Comparison of ENCODE assay signal across 33 mouse cellular contexts in genomic region chr4:63858646-63859224, GRCm38 (mm10). TPM values are rescaled to one million over a fixed set of nuclear protein-coding genes. Genes with fewer than 3 reads are reported as not detected.
DNase-seq lines count a peak whose midpoint lies in the region; ATAC-seq and TF ChIP-seq lines count a peak whose summit lies in the region.
"Had no signal": no experiment of that assay in that cellular context is flagged by ENCODE, and none has a peak within 500 bp of the region (broad histone marks: within the 10 kb centered on the region; RNA-seq: fewer than 3 reads in every experiment).

No protein-coding gene starts in this region.

- H3K79me2 ChIP-seq in CH12.LX (replicated peaks; ENCODE audit: control insufficient read depth, extremely low read depth, insufficient read depth, poor library complexity, severe bottlenecking) (peaks cover 68% of the 10 kb centered on the region), macrophage (ENCODE audit: inconsistent target) (peaks cover 30% of the 10 kb centered on the region; the same call in 1 of the 2 replicates)

- 83% methylated on average over 7 of the region's 7 CpGs for WGBS in forebrain, embryonic 14.5 days
- WGBS in forebrain, embryonic 11.5 days: 92% methylated on average over 7 of the region's 7 CpGs
- WGBS in neural tube, embryonic 14.5 days: 61% methylated on average over 7 of the region's 7 CpGs
- 96% methylated on average over 7 of the region's 7 CpGs for WGBS in macrophage (ENCODE audit: missing documents)

- no peak; the same call in none of the 2 replicates for TF ChIP-seq RAD21 in CH12.LX (IDR thresholded peaks at IDR 0.05; ENCODE audit: low read depth, low read length)

- ATAC-seq in forebrain, embryonic 14.5 days: no peak
- ATAC-seq in forebrain, embryonic 11.5 days (replicated peaks; ENCODE audit: low FRiP score): no peak
- ATAC-seq in neural tube, embryonic 14.5 days (ENCODE audit: low read depth): peak; percentile 46; the same call in 1 of the 2 replicates
- ATAC-seq in erythroblast, adult 5-6 weeks (replicated peaks; ENCODE audit: low FRiP score, poor library complexity, severe bottlenecking): no peak
- ATAC-seq: forebrain, embryonic 15.5 days; hindbrain, postnatal 0 days; inflammation-experienced regulatory T-cells, adult 6 months; intestine, embryonic 16.5 days had no signal

- TF ChIP-seq EP300 in CH12.LX (IDR thresholded peaks at IDR 0.05; ENCODE audit: low read length): no peak

- no peaks in the 10 kb centered on the region for H3K4me1 ChIP-seq in forebrain, embryonic 14.5 days (ENCODE audit: control insufficient read depth, insufficient read depth, low read length)
- H3K4me1 ChIP-seq in forebrain, embryonic 11.5 days (replicated peaks; ENCODE audit: control insufficient read depth, insufficient read depth, low read length): no peaks in the 10 kb centered on the region
- H3K4me1 ChIP-seq in neural tube, embryonic 14.5 days (ENCODE audit: control insufficient read depth, insufficient read depth, low read length): no peaks in the 10 kb centered on the region
- peaks cover 9 to 46% of the 10 kb centered on the region in 2 experiments for H3K4me1 ChIP-seq in CH12.LX (ENCODE audit: control insufficient read depth in 1 of 2, insufficient read depth in 2 of 2)
- H3K4me1 ChIP-seq: forebrain, embryonic 15.5 days; heart, embryonic 10.5 days had no signal

- H3K4me2 ChIP-seq in forebrain, embryonic 14.5 days (ENCODE audit: low read length): no peak overlapping the region
- H3K4me2 ChIP-seq in forebrain, embryonic 11.5 days (ENCODE audit: low read depth, low read length, severe bottlenecking): no peak overlapping the region
- H3K4me2 ChIP-seq in neural tube, embryonic 14.5 days (ENCODE audit: low read depth, low read length): no peak overlapping the region
- peak overlapping the region; percentile 55 for H3K4me2 ChIP-seq in CH12.LX (ENCODE audit: insufficient read depth, low read depth, poor library complexity, severe bottlenecking)
- H3K4me2 ChIP-seq: embryonic facial prominence, embryonic 13.5 days; forebrain, embryonic 15.5 days; heart, embryonic 13.5 days; hindbrain, embryonic 14.5 days had no signal

- no peak overlapping the region for H3K9ac ChIP-seq in forebrain, embryonic 14.5 days (ENCODE audit: low read length)
- no peak overlapping the region for H3K9ac ChIP-seq in forebrain, embryonic 11.5 days (ENCODE audit: low read length)
- no peak overlapping the region for H3K9ac ChIP-seq in neural tube, embryonic 14.5 days (replicated peaks; ENCODE audit: low read depth, low read length)
- H3K9ac ChIP-seq in CH12.LX (ENCODE audit: insufficient read depth, low read depth): peak overlapping the region; percentile 97
- H3K9ac ChIP-seq: embryonic facial prominence, embryonic 13.5 days; forebrain, embryonic 15.5 days; heart, embryonic 13.5 days; hindbrain, embryonic 14.5 days had no signal

- TF ChIP-seq POLR2A in CH12.LX (IDR thresholded peaks at IDR 0.05; ENCODE audit: low read depth, low read length): 0 out of 2 replicates have a peak, but pooled peaks have one; percentile 12

- peak; percentile 13 for DNase-seq in forebrain, embryonic 14.5 days (ENCODE audit: low spot score)
- no peak for DNase-seq in forebrain, embryonic 11.5 days (ENCODE audit: low spot score)
- no peak for DNase-seq in neural tube, embryonic 10.5 days (ENCODE audit: extremely low spot score, low spot score)
- DNase-seq in CH12.LX (ENCODE audit: extremely low read depth): no peak
- DNase-seq: adrenal gland, adult 2 months; adrenal gland, postnatal 14 days; B cell, adult 2 months; cerebellum, adult 11-12 months; cerebellum, adult 8-10 months; cerebellum, postnatal 10 days; cerebellum, postnatal 36 days; embryo, embryonic 11 days; gastrocnemius, adult 2 months; gastrocnemius, postnatal 14 days; heart, adult 2 months; heart, postnatal 14 days; heart, postnatal 4 days had no signal

- no peaks in the 10 kb centered on the region for H3K9me3 ChIP-seq in forebrain, embryonic 14.5 days (replicated peaks; ENCODE audit: control insufficient read depth, low read length)
- no peaks in the 10 kb centered on the region for H3K9me3 ChIP-seq in forebrain, embryonic 11.5 days (ENCODE audit: control insufficient read depth, low read length)
- H3K9me3 ChIP-seq in neural tube, embryonic 14.5 days (ENCODE audit: control insufficient read depth, low read length): no peaks in the 10 kb centered on the region
- no peaks in the 10 kb centered on the region for H3K9me3 ChIP-seq in CH12.LX (replicated peaks; ENCODE audit: low read length)
- H3K9me3 ChIP-seq: embryonic facial prominence, embryonic 10.5 days; embryonic facial prominence, embryonic 13.5 days; forebrain, embryonic 15.5 days; heart, embryonic 10.5 days; heart, embryonic 13.5 days had no signal

- in situ Hi-C loops in CH12.LX (cut with MboI; ENCODE audit: low pct_ligation_motif_present, low pct_unique_long_range_greater_than_20kb, low sequenced_read_pairs): no loop called here

- no peak for TF ChIP-seq CTCF in CH12.LX (conservative IDR thresholded peaks at IDR 0.05 in 1 of 2, IDR thresholded peaks at IDR 0.05 in 1 of 2; ENCODE audit: low read depth in 2 of 2, low read length in 2 of 2)

- H3K27me3 ChIP-seq in forebrain, embryonic 14.5 days (replicated peaks; ENCODE audit: control insufficient read depth, insufficient read depth, low read length): no peaks in the 10 kb centered on the region
- H3K27me3 ChIP-seq in forebrain, embryonic 11.5 days (ENCODE audit: control insufficient read depth, insufficient read depth, low read length): no peaks in the 10 kb centered on the region
- H3K27me3 ChIP-seq in neural tube, embryonic 14.5 days (ENCODE audit: control insufficient read depth, insufficient read depth, low read length): no peaks in the 10 kb centered on the region
- H3K27me3 ChIP-seq in CH12.LX (replicated peaks): no peaks in the 10 kb centered on the region
- H3K27me3 ChIP-seq: embryonic facial prominence, embryonic 13.5 days; forebrain, embryonic 15.5 days had no signal

- dilution Hi-C loops in CH12.LX (cut with MboI; ENCODE audit: extremely low pct_ligation_motif_present, extremely low pct_unique_long_range_greater_than_20kb, low sequenced_read_pairs): no loop called here

- H3K27ac ChIP-seq in forebrain, embryonic 14.5 days (ENCODE audit: low read depth, low read length): no peak overlapping the region
- no peak overlapping the region for H3K27ac ChIP-seq in forebrain, embryonic 11.5 days (ENCODE audit: low read depth, low read length)
- H3K27ac ChIP-seq in neural tube, embryonic 14.5 days (ENCODE audit: low read depth, low read length): no peak overlapping the region
- peak overlapping the region; percentile 94 for H3K27ac ChIP-seq in CH12.LX (ENCODE audit: insufficient read depth, low read depth)
- H3K27ac ChIP-seq in macrophage: no peak overlapping the region
- H3K27ac ChIP-seq: embryonic facial prominence, embryonic 10.5 days; embryonic facial prominence, embryonic 13.5 days; gastrocnemius, adult 2 months; heart, adult 2 months; heart, embryonic 10.5 days; heart, embryonic 13.5 days; hindbrain, embryonic 14.5 days; hindbrain, postnatal 0 days had no signal

- H3K36me3 ChIP-seq in forebrain, embryonic 14.5 days (ENCODE audit: control insufficient read depth, insufficient read depth, low read length): no peaks in the 10 kb centered on the region
- H3K36me3 ChIP-seq in forebrain, embryonic 11.5 days (ENCODE audit: control insufficient read depth, insufficient read depth, low read length): no peaks in the 10 kb centered on the region
- H3K36me3 ChIP-seq in neural tube, embryonic 14.5 days (ENCODE audit: control insufficient read depth, insufficient read depth, low read length): no peaks in the 10 kb centered on the region
- H3K36me3 ChIP-seq in CH12.LX (replicated peaks in 1 of 2; ENCODE audit: control insufficient read depth in 1 of 2, insufficient read depth in 1 of 2, low read length in 1 of 2) (peaks cover 4 to 20% of the 10 kb centered on the region in 2 experiments), macrophage (ENCODE audit: inconsistent target) (no peaks in the 10 kb centered on the region)
- H3K36me3 ChIP-seq: embryonic facial prominence, embryonic 10.5 days; embryonic facial prominence, embryonic 13.5 days; forebrain, embryonic 15.5 days; heart, embryonic 10.5 days; heart, embryonic 13.5 days had no signal

- H3K4me3 ChIP-seq in forebrain, embryonic 14.5 days (ENCODE audit: low read depth, low read length): no peak overlapping the region
- H3K4me3 ChIP-seq in forebrain, embryonic 11.5 days (ENCODE audit: low read depth, low read length): no peak overlapping the region
- no peak overlapping the region for H3K4me3 ChIP-seq in neural tube, embryonic 14.5 days (ENCODE audit: low read depth, low read length)
- peak overlapping the region; percentile 64 to 74 (median 71) for H3K4me3 ChIP-seq in CH12.LX (replicated peaks in 1 of 3; ENCODE audit: low read depth in 2 of 3, low read length in 2 of 3, poor library complexity in 1 of 3)
- H3K4me3 ChIP-seq in macrophage (ENCODE audit: inconsistent target): peak overlapping the region; percentile 27; the same call in 1 of the 2 replicates
- H3K4me3 ChIP-seq: embryonic facial prominence, embryonic 10.5 days; embryonic facial prominence, embryonic 13.5 days; forebrain, embryonic 15.5 days; gastrocnemius, adult 2 months; heart, adult 2 months; heart, embryonic 10.5 days; heart, embryonic 13.5 days had no signal

TF ChIP-seq in CH12.LX, 34 proteins besides CTCF, POLR2A, EP300 and RAD21 (continues in another document):
- peak; percentile 25; the same call in 1 of the 2 replicates for TF ChIP-seq IRF4 (IDR thresholded peaks at IDR 0.05; ENCODE audit: low read depth, low read length)
- no peak for TF ChIP-seq ELF1 (IDR thresholded peaks at IDR 0.05; ENCODE audit: low read depth, low read length)
- TF ChIP-seq MEF2A (IDR thresholded peaks at IDR 0.05; ENCODE audit: borderline replicate concordance, low read depth, low read length): no peak
- peak; percentile 23; the same call in 1 of the 2 replicates for TF ChIP-seq ETS1 (conservative IDR thresholded peaks at IDR 0.05; ENCODE audit: low read depth, low read length)

RNA-seq across cellular contexts. Expression of gene Tnfsf8, which starts 2.4 kb away (rescaled TPM):
- polyA plus RNA-seq in forebrain, embryonic 14.5 days (2014; fragmentation: Nextera tagmentation; extraction: Ambion mirVana): 0.15 TPM in 2 replicates
- not detected in 2 replicates for polyA plus RNA-seq in forebrain, embryonic 11.5 days (2014; fragmentation: Nextera tagmentation; extraction: Ambion mirVana)
- polyA plus RNA-seq in neural tube, embryonic 14.5 days (2014; fragmentation: Nextera tagmentation; extraction: Ambion mirVana): not detected in 2 replicates
- total RNA-seq in CH12.LX (2012; rRNA removed): 15.6 and 22.8 TPM in 2 replicates
- 67.9 and 72.5 TPM in 2 replicates for total RNA-seq in CH12.LX (2014; rRNA removed)
- 19.4 and 19.8 TPM in 2 replicates for polyA plus RNA-seq in CH12.LX (2012; ENCODE audit: insufficient read length, low read depth)
- total RNA-seq in macrophage (2018; cell fraction: chromatin; rRNA removed): 1 to 10 TPM in 8 of 26 experiments, under 1 TPM in 15, not detected in 3; 0.22 to 9.0 (median 0.70) TPM
- total RNA-seq in macrophage (2018; cell fraction: cytosol; rRNA removed): 1 to 10 TPM in 21 of 26 experiments, under 1 TPM in 5; 0.48 to 4.7 (median 1.5) TPM
- total RNA-seq in macrophage (2018; cell fraction: nucleus; rRNA removed): 1 to 10 TPM in 23 of 26 experiments, under 1 TPM in 3; 0.64 to 9.1 (median 3.3) TPM
- polyA plus RNA-seq in macrophage (2018): 0.53 to 2.3 TPM (median 0.56 TPM) in 3 replicates
- 1.9 and 2.3 TPM in 2 replicates for total RNA-seq in erythroblast, adult 5-6 weeks (2015; ENCODE audit: low replicate concordance)
- total RNA-seq in erythroblast, adult 5-6 weeks (2017; ENCODE audit: low replicate concordance): 0.17 TPM in 1 of 2 replicates, not detected in the other
- total RNA-seq: adrenal gland, postnatal 14 days; adrenal gland, postnatal 4 days; gastrocnemius, adult 2 months; gastrocnemius, postnatal 14 days; gastrocnemius, postnatal 4 days; heart, adult 2 months; heart, postnatal 14 days; heart, postnatal 4 days; hindbrain, postnatal 0 days; MEL had no signal
- polyA plus RNA-seq: adrenal gland, adult 2 months; embryonic facial prominence, embryonic 10.5 days; heart, embryonic 10.5 days; heart, embryonic 13.5 days; hindbrain, embryonic 11.5 days; hindbrain, embryonic 14.5 days had no signal

Comparison
In these comparisons a context has a peak if more than half of its experiments do, and no peak if none do; other contexts are left out.
1. H3K4me3 ChIP-seq: peak in CH12.LX (3 of 3) and macrophage (single experiment); none in forebrain, embryonic 14.5 days (single experiment), forebrain, embryonic 11.5 days (single experiment) and neural tube, embryonic 14.5 days (single experiment).